Comparison of ENCODE assay signal across 8 mouse cellular contexts in the genomic region with DNA sequence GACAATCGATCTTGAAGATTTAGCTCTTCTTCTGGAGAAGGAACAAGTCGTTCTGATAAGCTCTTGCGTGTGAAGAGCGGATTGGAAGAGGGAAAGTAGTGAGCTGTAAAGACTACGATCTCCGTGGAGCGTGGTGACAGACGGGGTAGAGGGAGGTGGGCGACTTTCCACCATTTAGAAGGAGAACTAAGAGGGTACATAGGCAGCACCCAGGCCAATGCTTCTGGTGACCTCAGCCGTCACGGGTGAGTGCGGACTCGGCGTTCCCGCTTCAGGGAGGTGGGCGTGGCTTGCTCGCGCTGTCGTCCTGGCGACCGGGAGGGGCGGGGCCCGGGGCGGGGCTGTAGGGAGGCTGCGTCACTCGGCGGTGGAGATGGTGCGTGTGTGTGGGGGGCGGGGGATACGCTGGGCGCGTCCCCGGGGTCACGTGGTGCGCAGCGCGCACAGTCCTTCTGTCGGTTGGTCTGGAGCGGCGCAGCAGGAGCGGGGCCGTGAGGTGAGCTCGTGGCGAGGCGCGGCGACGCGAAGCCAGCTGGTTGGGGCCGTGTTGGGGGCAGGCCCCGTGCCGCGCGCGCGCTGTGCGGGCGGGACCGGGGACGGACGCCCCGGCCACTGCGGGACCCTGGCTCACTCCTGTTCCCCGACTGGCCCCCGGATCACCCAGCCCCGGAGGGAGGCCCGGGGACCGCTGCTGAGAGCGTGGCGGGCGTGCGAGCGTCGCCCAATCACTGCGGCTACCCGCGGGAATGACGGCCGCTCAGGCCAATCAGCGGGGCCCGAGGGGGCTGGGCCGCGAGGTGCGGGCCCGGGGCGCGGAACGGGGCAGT. TPM values are rescaled to one million over a fixed set of nuclear protein-coding genes. Genes with fewer than 3 reads are reported as not detected.
DNase-seq lines count a peak whose midpoint lies in the region; ATAC-seq and TF ChIP-seq lines count a peak whose summit lies in the region.

A gene (plus strand): TSS at position 165 of the 827 bp plus-strand sequence.

- WGBS in hindbrain, embryonic 16.5 days = under 1% methylated on average over 59 of the region's 88 CpGs

- peaks cover 25% of the 10 kb centered on the region for H3K4me1 ChIP-seq in hindbrain, embryonic 16.5 days (ENCODE audit: control insufficient read depth, insufficient read depth, low read depth, low read length)

- intact Hi-C loops in left cerebral cortex, adult 2 months (cut with DNase I) = loop anchor here (1.0 to 5.0 kb wide), 2 partner anchors 16 to 81 kb away; a partner anchor contains a TSS

- no peaks in the 10 kb centered on the region for H3K27me3 ChIP-seq in hindbrain, embryonic 16.5 days (replicated peaks; ENCODE audit: control insufficient read depth, insufficient read depth, low read length)

- H3K4me2 ChIP-seq in hindbrain, embryonic 16.5 days (ENCODE audit: low read length) = peak within 1 kb of the TSS; percentile 78

- peak within 1 kb of the TSS; percentile 95 for H3K9ac ChIP-seq in hindbrain, embryonic 16.5 days (ENCODE audit: low read depth, low read length)

- no peaks in the 10 kb centered on the region for H3K36me3 ChIP-seq in hindbrain, embryonic 16.5 days (ENCODE audit: control insufficient read depth, insufficient read depth, low read length)

- peak within 1 kb of the TSS; percentile 98 for H3K27ac ChIP-seq in hindbrain, embryonic 16.5 days (ENCODE audit: low read depth, low read length)
- H3K27ac ChIP-seq in left cerebral cortex, adult 2 months = peak within 1 kb of the TSS; percentile 93

- peak; percentile 98 for DNase-seq in T-cell, adult 2 months (ENCODE audit: low spot score)
- peak; percentile 97 to 99 for DNase-seq in cerebellum, postnatal 36 days
- peak; percentile 98 for DNase-seq in gastrocnemius, adult 18-20 months (ENCODE audit: low spot score)
- DNase-seq in left cerebral cortex, adult 2 months (ENCODE audit: extremely low spot score in 1 of 2, low spot score in 2 of 2) = peak; percentile 97 to 98
- peak; percentile 95 to 98 for DNase-seq in right cerebral cortex, adult 2 months (ENCODE audit: low spot score in 2 of 2)
- DNase-seq in urinary bladder, postnatal 14 days (ENCODE audit: low spot score) = peak; percentile 98

- ATAC-seq in hindbrain, embryonic 16.5 days = peak; percentile 98
- ATAC-seq in megakaryocyte, adult 5-6 weeks (ENCODE audit: poor library complexity, severe bottlenecking) = peak; percentile 95

- H3K9me3 ChIP-seq in hindbrain, embryonic 16.5 days (ENCODE audit: control insufficient read depth, low read length) = no peaks in the 10 kb centered on the region

- H3K4me3 ChIP-seq in hindbrain, embryonic 16.5 days (ENCODE audit: low read length) = peak within 1 kb of the TSS; percentile 85
- peak within 1 kb of the TSS; percentile 85 for H3K4me3 ChIP-seq in left cerebral cortex, adult 2 months

- TF ChIP-seq CTCF in left cerebral cortex, adult 2 months (IDR thresholded peaks at IDR 0.05) = peak; percentile 1; the same call in 1 of the 2 replicates

RNA-seq across cellular contexts. Expression of the gene that starts here (rescaled TPM):
- 10 to 100 TPM; 30.0 to 32.8 TPM for total RNA-seq in gastrocnemius, adult 18-20 months (2021)
- polyA plus RNA-seq in hindbrain, embryonic 16.5 days (2015; fragmentation: Nextera tagmentation; extraction: Ambion mirVana) = 111 and 117 TPM in 2 replicates
- 10 to 100 TPM; 82.7 to 85.6 TPM for total RNA-seq in left cerebral cortex, adult 2 months (2021)
- 25.9 and 34.6 TPM in 2 replicates for total RNA-seq in megakaryocyte, adult 5-6 weeks (2015)
- total RNA-seq in megakaryocyte, adult 5-6 weeks (2017) = 27.1 and 55.5 TPM in 2 replicates

Comparison
In these comparisons a context has a peak if more than half of its experiments do, and no peak if none do; other contexts are left out.
1. Peak in every context shown above with its lines: DNase-seq, ATAC-seq, H3K4me3 ChIP-seq and H3K27ac ChIP-seq.